Comparison of ENCODE assay signal across 26 mouse cellular contexts in genomic region chr5:66910610-66911009, GRCm38 (mm10).
"Had no signal": no experiment of that assay in that cellular context is flagged by ENCODE, and none has a peak within 500 bp of the region (broad histone marks: within the 10 kb centered on the region; RNA-seq: fewer than 3 reads in every experiment).

No protein-coding gene starts in this region.

- DNase-seq: gastrocnemius, postnatal 14 days; gastrocnemius, postnatal 36 days; heart, adult 11 months; heart, adult 2 months; heart, postnatal 14 days; heart, postnatal 36 days; kidney, adult 11 months; kidney, adult 2 months; kidney, adult 9 months; kidney, postnatal 25 days; kidney, postnatal 4 days; liver had no signal

- H3K4me2 ChIP-seq: heart, embryonic 11.5 days; heart, embryonic 13.5 days; heart, embryonic 15.5 days; hindbrain, embryonic 13.5 days; hindbrain, embryonic 15.5 days; kidney, embryonic 15.5 days; limb, embryonic 12.5 days; liver, embryonic 11.5 days had no signal

- H3K4me1 ChIP-seq: heart, embryonic 15.5 days; hindbrain, embryonic 15.5 days had no signal

- H3K9me3 ChIP-seq: heart, embryonic 15.5 days; hindbrain, embryonic 13.5 days; hindbrain, embryonic 15.5 days; kidney, embryonic 15.5 days; limb, embryonic 10.5 days had no signal

- H3K4me3 ChIP-seq: heart, adult 2 months; heart, embryonic 13.5 days; heart, embryonic 15.5 days; hindbrain, embryonic 13.5 days; hindbrain, embryonic 15.5 days; kidney, embryonic 15.5 days; layer of hippocampus, adult 2 months; left cerebral cortex, adult 2 months; limb, embryonic 10.5 days; limb, embryonic 12.5 days had no signal

- H3K9ac ChIP-seq: heart, embryonic 13.5 days; heart, embryonic 15.5 days; hindbrain, embryonic 13.5 days; hindbrain, embryonic 15.5 days; kidney, embryonic 15.5 days; limb, embryonic 12.5 days had no signal

- H3K36me3 ChIP-seq: heart, embryonic 13.5 days; heart, embryonic 15.5 days; hindbrain, embryonic 13.5 days; hindbrain, embryonic 15.5 days; kidney, embryonic 15.5 days; limb, embryonic 10.5 days; limb, embryonic 12.5 days had no signal

- ATAC-seq: hindbrain, postnatal 0 days; intestine, embryonic 16.5 days had no signal

- H3K27ac ChIP-seq: heart, adult 2 months; heart, embryonic 13.5 days; heart, embryonic 15.5 days; hindbrain, embryonic 13.5 days; hindbrain, embryonic 15.5 days; hindbrain, postnatal 0 days; kidney, embryonic 15.5 days; kidney, postnatal 0 days; layer of hippocampus, adult 2 months; left cerebral cortex, adult 2 months; limb, embryonic 10.5 days; limb, embryonic 12.5 days had no signal

- H3K27me3 ChIP-seq: heart, embryonic 13.5 days; hindbrain, embryonic 13.5 days; hindbrain, embryonic 15.5 days; kidney, embryonic 15.5 days; limb, embryonic 12.5 days had no signal
